In genomic region chr2:26487322-26488021, GRCm38 (mm10) we compare ENCODE assay signal across 8 mouse cellular contexts. TPM values are rescaled to one million over a fixed set of nuclear protein-coding genes. Genes with fewer than 3 reads are reported as not detected.
A peak's percentile ranks its signal among the peaks of the same experiment; 100 is the strongest.
DNase-seq lines count a peak whose midpoint lies in the region; ATAC-seq lines count a peak whose summit lies in the region.

No protein-coding gene starts in this region.

- H3K27me3 ChIP-seq in kidney, embryonic 16.5 days (ENCODE audit: insufficient read depth, low read length), result no peaks in the 10 kb centered on the region
- 0 out of 2 replicates have a peak, but pooled peaks cover 6% of the 10 kb centered on the region for H3K27me3 ChIP-seq in heart, embryonic 12.5 days (replicated peaks)

- 15% methylated on average over 18 of the region's 18 CpGs for WGBS in kidney, embryonic 16.5 days
- WGBS in heart, embryonic 12.5 days, result 47% methylated on average over 18 of the region's 18 CpGs

- H3K9ac ChIP-seq in kidney, embryonic 16.5 days (replicated peaks; ENCODE audit: low read length), result peak overlapping the region; percentile 43
- no peak overlapping the region for H3K9ac ChIP-seq in heart, embryonic 12.5 days

- ATAC-seq in kidney, embryonic 16.5 days (ENCODE audit: low FRiP score, low TSS enrichment), result no peak; the same call in 1 of the 2 replicates
- ATAC-seq in heart, embryonic 12.5 days (ENCODE audit: insufficient number of reproducible peaks, low FRiP score), result no peak

- no peak for DNase-seq in kidney, adult 18-20 months
- peak; percentile 83 for DNase-seq in embryo, embryonic 10.5 days (ENCODE audit: low spot score)
- peak; percentile 74 to 80 for DNase-seq in left cerebral cortex, postnatal 10 days (ENCODE audit: extremely low spot score in 1 of 2, low spot score in 2 of 2)
- DNase-seq in retina, embryonic 14.5 days (ENCODE audit: low spot score), result peak; percentile 72
- no peak for DNase-seq in thymus, postnatal 0 days (ENCODE audit: low spot score)
- no peak for DNase-seq in adrenal gland, adult 2 months

- H3K36me3 ChIP-seq in kidney, embryonic 16.5 days (ENCODE audit: insufficient read depth, low read length), result peaks cover 23% of the 10 kb centered on the region
- peaks cover 19% of the 10 kb centered on the region for H3K36me3 ChIP-seq in heart, embryonic 12.5 days

- peak overlapping the region; percentile 91 for H3K27ac ChIP-seq in kidney, embryonic 16.5 days (ENCODE audit: low read length)
- H3K27ac ChIP-seq in heart, embryonic 12.5 days (ENCODE audit: poor library complexity, severe bottlenecking), result peak overlapping the region; percentile 24

- intact Hi-C loops in left cerebral cortex, postnatal 10 days (cut with DNase I), result loop anchor here (5.0 kb wide), 1 partner anchor 55 kb away; no protein-coding TSS in a partner anchor

- peak overlapping the region; percentile 22 for H3K4me2 ChIP-seq in kidney, embryonic 16.5 days (replicated peaks; ENCODE audit: low read depth, low read length)
- H3K4me2 ChIP-seq in heart, embryonic 12.5 days, result peak overlapping the region; percentile 3; the same call in 1 of the 2 replicates

- H3K4me1 ChIP-seq in kidney, embryonic 16.5 days (ENCODE audit: insufficient read depth, low read length), result peaks cover 100% of the 10 kb centered on the region
- peaks cover 93% of the 10 kb centered on the region for H3K4me1 ChIP-seq in heart, embryonic 12.5 days (replicated peaks)

- H3K4me3 ChIP-seq in kidney, embryonic 16.5 days (ENCODE audit: low read length), result no peak overlapping the region
- H3K4me3 ChIP-seq in heart, embryonic 12.5 days, result no peak overlapping the region

- H3K9me3 ChIP-seq in kidney, embryonic 16.5 days (ENCODE audit: low read length), result no peaks in the 10 kb centered on the region
- no peaks in the 10 kb centered on the region for H3K9me3 ChIP-seq in heart, embryonic 12.5 days (replicated peaks)

RNA-seq across cellular contexts. Expression of gene Notch1, which starts 29.0 kb away (rescaled TPM):
- polyA plus RNA-seq in kidney, embryonic 16.5 days (2015; fragmentation: Nextera tagmentation; extraction: Ambion mirVana), result 23.7 and 27.0 TPM in 2 replicates
- 20.4 TPM in 2 replicates for polyA plus RNA-seq in heart, embryonic 12.5 days (2016; fragmentation: Nextera tagmentation; extraction: Ambion mirVana)
- total RNA-seq in left cerebral cortex, postnatal 10 days (2021), result 10 to 100 TPM; 26.4 to 30.5 TPM
- polyA plus RNA-seq in thymus, postnatal 0 days (2015; fragmentation: Nextera tagmentation; extraction: Ambion mirVana), result 44.3 and 54.9 TPM in 2 replicates
- total RNA-seq in adrenal gland, adult 2 months (2021), result 10 to 100 TPM; 17.6 to 21.1 TPM
- 37.1 and 49.2 TPM in 2 replicates for polyA plus RNA-seq in adrenal gland, adult 2 months (2012; rRNA removed)

RNA-seq across cellular contexts. Expression of gene Sec16a, which starts 42.5 kb away (rescaled TPM):
- polyA plus RNA-seq in kidney, embryonic 16.5 days (2015; fragmentation: Nextera tagmentation; extraction: Ambion mirVana), result 27.6 and 28.6 TPM in 2 replicates
- 22.6 and 24.5 TPM in 2 replicates for polyA plus RNA-seq in heart, embryonic 12.5 days (2016; fragmentation: Nextera tagmentation; extraction: Ambion mirVana)
- 10 to 100 TPM; 43.6 to 46.3 TPM for total RNA-seq in left cerebral cortex, postnatal 10 days (2021)
- 12.4 and 12.9 TPM in 2 replicates for polyA plus RNA-seq in thymus, postnatal 0 days (2015; fragmentation: Nextera tagmentation; extraction: Ambion mirVana)
- 10 to 100 TPM; 46.4 to 70.8 TPM for total RNA-seq in adrenal gland, adult 2 months (2021)
- polyA plus RNA-seq in adrenal gland, adult 2 months (2012; rRNA removed), result 70.1 and 84.9 TPM in 2 replicates

Comparison
In these comparisons a context has a peak if more than half of its experiments do, and no peak if none do; other contexts are left out.
1. DNase-seq: peak in embryo, embryonic 10.5 days (single experiment), left cerebral cortex, postnatal 10 days (2 of 2) and retina, embryonic 14.5 days (single experiment); none in kidney, adult 18-20 months (single experiment), thymus, postnatal 0 days (single experiment) and adrenal gland, adult 2 months (single experiment).